Mouse (Mus musculus) embryonic facial prominence, embryonic 11.5 days (tissue): ENCODE measurements around the gene Alg12. TPM values are rescaled to one million over a fixed set of nuclear protein-coding genes. Genes with fewer than 3 reads are reported as not detected.
"Not testable (repeated sequence)": the region's sequence is repeated elsewhere in the genome, so short reads cannot be mapped to it uniquely, and the experiment has no call there.

Source experiments
- ATAC-seq: fragments of 200-750 bp; cut with Nextera tagmentation; replicated peaks from 2 replicates; pipeline ENCODE4 v1.8.0; 2017; ENCODE audit warnings: low read depth; ENCODE audit not compliant: insufficient number of reproducible peaks, low FRiP score, low TSS enrichment
- DNase-seq: peaks from one replicate; pipeline ENCODE4 v3.0.0-alpha.2; 2015; ENCODE audit warnings: low spot score
- H3K27ac ChIP-seq: fragments of 300-500 bp; sonication (generic); replicated peaks from 2 replicates; pipeline ENCODE4 v1.5.1; 2014; ENCODE audit warnings: mild to moderate bottlenecking, low read depth, low read length, control low read depth
- H3K27me3 ChIP-seq: fragments of 300-500 bp; sonication (generic); 2 replicates; pipeline ENCODE4 v1.6.1; 2014; ENCODE audit warnings: mild to moderate bottlenecking, low read length, moderate library complexity, mixed read lengths; ENCODE audit not compliant: control insufficient read depth, insufficient read depth
- H3K36me3 ChIP-seq: fragments of 300-500 bp; sonication (generic); replicated peaks from 2 replicates; pipeline ENCODE4 v1.6.1; 2014; ENCODE audit warnings: low read depth, mild to moderate bottlenecking, low read length, moderate library complexity, mixed read lengths; ENCODE audit not compliant: control insufficient read depth, insufficient read depth
- H3K4me1 ChIP-seq: fragments of 300-500 bp; sonication (generic); 2 replicates; pipeline ENCODE4 v1.6.1; 2014; ENCODE audit warnings: low read length, mixed read lengths; ENCODE audit not compliant: control insufficient read depth, insufficient read depth
- H3K4me2 ChIP-seq: fragments of 300-500 bp; sonication (generic); 2 replicates; pipeline ENCODE4 v1.6.1; 2014; ENCODE audit warnings: low read depth, mild to moderate bottlenecking, control low read depth, low read length, moderate library complexity
- H3K4me3 ChIP-seq: fragments of 300-500 bp; sonication (generic); 2 replicates; pipeline ENCODE4 v1.5.1; 2014; ENCODE audit warnings: low read depth, low read length, control low read depth
- H3K9ac ChIP-seq: fragments of 300-500 bp; sonication (generic); replicated peaks from 2 replicates; pipeline ENCODE4 v1.6.1; 2014; ENCODE audit warnings: mild to moderate bottlenecking, control low read depth, low read length
- H3K9me3 ChIP-seq: fragments of 300-500 bp; sonication (generic); replicated peaks from 2 replicates; pipeline ENCODE4 v1.6.1; 2016; ENCODE audit warnings: mild to moderate bottlenecking, low read length, inconsistent platforms, mixed read lengths; ENCODE audit not compliant: control insufficient read depth
- WGBS: fragments of 180-500 bp; shearing (Covaris S2); extraction: QIAGEN DNeasy Blood & Tissue Kit; methylation state at CpG from one replicate; pipeline ENCODE4 v1.1.7; 2014; 5-methylcytosine and 5-hydroxymethylcytosine counted together
- polyA plus RNA-seq: library from polyadenylated mRNA; unstranded; fragments of >200 nt; fragmentation: Nextera tagmentation; extraction: Ambion mirVana; gene quantifications from 2 replicates; pipeline ENCODE4 v1.2.1, GENCODE M21; 2014

Gene Alg12
- polyA plus RNA-seq, 1 experiment from 2014 or later: 11.3 TPM

DNA sequence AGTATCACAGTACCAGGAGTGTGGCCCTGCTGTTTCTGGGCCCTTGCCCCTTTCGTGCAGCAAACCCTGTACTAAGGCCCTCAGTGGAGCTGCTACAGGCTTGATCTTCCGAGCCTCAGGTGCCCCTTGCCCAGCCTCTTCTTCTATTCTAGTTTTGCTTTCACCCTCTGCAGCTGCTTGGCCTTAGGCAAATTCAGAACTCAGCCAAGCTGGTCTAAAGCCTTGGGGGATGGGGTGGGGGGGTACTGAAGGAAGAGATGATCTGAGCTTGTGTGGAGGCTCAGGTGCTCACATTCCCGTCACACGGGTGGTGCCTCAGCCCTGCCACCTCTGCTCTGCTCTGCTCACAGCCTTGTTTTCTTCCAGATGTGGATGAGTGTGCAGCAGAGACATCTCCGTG is 4.3 kb upstream of the Alg12 start:
- no peak overlapping the region for H3K9ac ChIP-seq
- WGBS: 87% methylated on average over 5 of the region's 5 CpGs
- ATAC-seq (no peak), DNase-seq (no peak)
- H3K27ac ChIP-seq: no peak overlapping the region
- H3K36me3 ChIP-seq: peaks cover 4% of the 10 kb centered on the region
- H3K27me3 ChIP-seq: no peaks in the 10 kb centered on the region
- H3K9me3 ChIP-seq: no peaks in the 10 kb centered on the region
- no peak overlapping the region for H3K4me3 ChIP-seq
- H3K4me2 ChIP-seq: no peak overlapping the region; the same call in 1 of the 2 replicates
- H3K4me1 ChIP-seq: no peaks in the 10 kb centered on the region; the same call in 1 of the 2 replicates

GRCm38 (mm10) chr15:88822513-88822912 is 3.4 kb upstream of the Alg12 start:
- H3K36me3 ChIP-seq: peaks cover 4% of the 10 kb centered on the region
- ATAC-seq: no peak
- H3K4me1 ChIP-seq: no peaks in the 10 kb centered on the region
- no peak overlapping the region for H3K4me3 ChIP-seq
- H3K27me3 ChIP-seq: no peaks in the 10 kb centered on the region
- H3K27ac ChIP-seq: no peak overlapping the region
- H3K9ac ChIP-seq: no peak overlapping the region
- no peak overlapping the region for H3K4me2 ChIP-seq
- no peak for DNase-seq
- 94% methylated on average over 7 of the region's 7 CpGs for WGBS
- no peaks in the 10 kb centered on the region for H3K9me3 ChIP-seq

DNA sequence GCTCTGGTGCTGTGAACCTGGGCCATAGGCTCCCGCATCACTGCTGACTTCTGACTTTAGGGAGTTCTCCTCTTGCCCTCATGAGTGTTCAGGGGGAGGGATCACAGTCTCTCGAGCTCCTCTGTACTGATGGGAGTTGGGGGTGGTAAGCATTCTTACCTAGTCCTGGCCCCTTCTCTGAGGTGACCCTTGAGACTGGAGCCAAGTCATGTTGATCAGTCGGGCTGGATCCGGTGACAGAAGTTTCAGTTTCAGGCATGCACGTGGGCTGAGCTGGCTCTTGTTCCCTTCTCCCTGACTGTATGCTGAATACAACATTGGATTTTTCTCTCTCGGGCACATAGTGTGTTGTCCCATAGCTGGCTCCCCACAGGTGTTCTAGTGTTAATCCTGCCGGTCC is 2.3 kb upstream of the Alg12 start:
- peaks cover 4% of the 10 kb centered on the region for H3K36me3 ChIP-seq
- no peaks in the 10 kb centered on the region for H3K4me1 ChIP-seq
- H3K9me3 ChIP-seq: no peaks in the 10 kb centered on the region
- no peak overlapping the region for H3K27ac ChIP-seq
- H3K4me3 ChIP-seq: no peak overlapping the region
- no peak overlapping the region for H3K4me2 ChIP-seq
- no peaks in the 10 kb centered on the region for H3K27me3 ChIP-seq
- DNase-seq (no peak), ATAC-seq (no peak)
- no peak overlapping the region for H3K9ac ChIP-seq
- 84% methylated on average over 7 of the region's 7 CpGs for WGBS

- Histone ChIP-seq H3K4me3 (peak overlapping the region; percentile 87), H3K4me2 (peak overlapping the region; percentile 88), H3K4me1 (no peaks in the 10 kb centered on the region), H3K36me3 (peaks cover 4% of the 10 kb centered on the region), H3K9me3 (no peaks in the 10 kb centered on the region), H3K27me3 (no peaks in the 10 kb centered on the region), H3K9ac (peak overlapping the region; percentile 83), H3K27ac (no peak overlapping the region)
- no peak for DNase-seq
- WGBS: 0% methylated on average over 23 of the region's 23 CpGs
- peak; percentile 1; the same call in 1 of the 2 replicates for ATAC-seq
Observed at GRCm38 (mm10) chr15:88819906-88820303, 787 bp upstream of the Alg12 start.

DNA sequence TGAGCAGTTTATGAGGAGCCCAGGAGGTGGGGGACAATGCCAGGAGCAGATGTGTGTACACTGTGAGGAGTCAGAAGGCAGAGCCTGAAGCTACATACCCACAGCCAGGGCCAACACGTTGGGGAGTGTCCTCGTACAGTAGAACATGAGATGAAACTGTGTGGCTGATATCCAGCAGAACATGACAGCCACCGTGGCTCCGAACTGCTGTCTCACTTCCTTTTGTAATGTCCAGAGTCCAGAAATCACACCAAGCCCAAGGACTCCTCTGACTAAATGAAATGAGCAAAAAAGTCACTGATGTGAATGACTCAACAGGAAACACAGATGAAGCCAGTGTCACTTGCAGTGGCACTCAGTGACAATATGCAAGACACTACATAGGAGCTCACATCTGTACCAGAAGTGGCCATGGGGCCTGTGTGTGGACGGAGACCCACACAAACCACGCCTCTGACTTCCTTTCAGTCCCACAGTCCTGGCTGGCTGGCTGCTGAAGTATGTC is 3.9 kb downstream of the Alg12 start:
- Histone ChIP-seq H3K4me2 (no peak overlapping the region), H3K27ac (no peak overlapping the region), H3K36me3 (no peaks in the 10 kb centered on the region), H3K4me3 (no peak overlapping the region), H3K27me3 (no peaks in the 10 kb centered on the region), H3K9me3 (no peaks in the 10 kb centered on the region), H3K9ac (no peak overlapping the region), H3K4me1 (no peaks in the 10 kb centered on the region)
- 82% methylated on average over 6 of the region's 6 CpGs for WGBS
- DNase-seq (no peak), ATAC-seq (no peak)

DNA sequence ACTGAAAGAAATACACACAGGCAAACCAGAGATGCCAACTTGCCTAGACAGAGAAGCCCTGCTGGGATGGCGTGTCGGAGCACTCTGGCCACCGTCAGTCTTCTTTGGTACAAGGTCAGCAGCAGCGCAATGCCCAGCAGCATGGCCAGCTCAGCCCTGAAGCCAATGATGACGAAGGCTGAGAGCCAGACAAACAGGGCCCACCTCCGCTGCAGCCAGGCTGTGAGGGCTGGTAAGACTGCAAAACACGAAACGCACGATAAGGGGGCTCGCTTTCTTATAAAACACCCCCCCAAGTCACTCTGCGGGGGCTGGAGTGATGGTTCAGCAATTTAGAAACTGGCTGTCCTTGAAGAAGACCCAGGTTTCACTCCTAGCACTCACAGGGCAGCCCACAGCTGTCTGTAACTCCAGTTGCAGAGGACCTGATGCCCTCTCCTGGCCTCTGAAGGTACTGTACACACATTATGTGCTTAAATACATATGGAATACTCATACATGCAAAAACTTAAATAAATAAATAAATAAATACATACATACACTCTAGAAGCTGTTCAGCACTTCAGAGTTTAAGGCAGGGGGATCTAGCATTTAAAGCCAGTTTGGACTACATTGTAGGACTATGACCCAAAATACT is 4.6 kb downstream of the Alg12 start:
- H3K4me3 ChIP-seq: no peak overlapping the region
- no peak overlapping the region for H3K9ac ChIP-seq
- H3K4me2 ChIP-seq: no peak overlapping the region
- no peak overlapping the region for H3K27ac ChIP-seq
- WGBS: 95% methylated on average over 11 of the region's 11 CpGs
- H3K27me3 ChIP-seq: no peaks in the 10 kb centered on the region
- no peaks in the 10 kb centered on the region for H3K36me3 ChIP-seq
- no peaks in the 10 kb centered on the region for H3K4me1 ChIP-seq
- ATAC-seq: no peak
- DNase-seq: no peak
- no peaks in the 10 kb centered on the region for H3K9me3 ChIP-seq

DNA sequence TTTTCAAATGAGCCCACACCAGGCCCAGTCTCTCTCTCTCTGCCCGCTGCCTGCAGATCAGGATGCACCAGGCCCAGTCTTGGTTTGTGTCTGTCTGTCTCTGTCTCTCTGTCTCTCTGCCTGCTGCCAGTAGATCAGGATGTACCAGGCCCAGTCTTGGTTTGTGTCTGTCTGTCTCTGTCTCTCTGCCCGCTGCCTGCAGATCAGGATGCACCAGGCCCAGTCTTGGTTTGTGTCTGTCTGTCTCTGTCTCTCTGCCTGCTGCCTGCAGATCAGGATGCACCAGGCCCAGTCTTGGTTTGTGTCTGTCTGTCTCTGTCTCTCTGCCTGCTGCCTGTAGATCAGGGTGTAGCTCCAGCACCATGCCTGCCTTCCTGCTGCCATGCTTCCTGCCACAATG is 5.2 kb downstream of the Alg12 start:
- 94% methylated on average over 2 of the region's 2 CpGs for WGBS
- H3K9me3 ChIP-seq, H3K27ac ChIP-seq, H3K9ac ChIP-seq, H3K4me1 ChIP-seq, H3K36me3 ChIP-seq, H3K4me2 ChIP-seq, H3K27me3 ChIP-seq, H3K4me3 ChIP-seq, DNase-seq, ATAC-seq: not testable (repeated sequence)

GRCm38 (mm10) chr15:88813262-88813661 is 5.9 kb downstream of the Alg12 start:
- H3K27me3 ChIP-seq: no peaks in the 10 kb centered on the region
- ATAC-seq: no peak
- no peaks in the 10 kb centered on the region for H3K9me3 ChIP-seq
- DNase-seq: no peak
- H3K4me3 ChIP-seq: no peak overlapping the region
- H3K4me1 ChIP-seq: no peaks in the 10 kb centered on the region
- no peak overlapping the region for H3K4me2 ChIP-seq
- no peaks in the 10 kb centered on the region; the same call in 1 of the 2 replicates for H3K36me3 ChIP-seq
- H3K27ac ChIP-seq: no peak overlapping the region
- WGBS: 90% methylated on average over 3 of the region's 3 CpGs
- no peak overlapping the region for H3K9ac ChIP-seq
